Mouse (Mus musculus) liver, embryonic 14.5 days (tissue): ENCODE data around the gene Dscam. TPM values are rescaled to one million over a fixed set of nuclear protein-coding genes. Genes with fewer than 3 reads are reported as not detected.

ENCODE experiments used
- ATAC-seq: fragments of 200-750 bp; cut with Nextera tagmentation; 2 replicates; pipeline ENCODE4 v1.8.0; 2017; ENCODE audit warnings: moderate number of reproducible peaks, mild to moderate bottlenecking, moderate library complexity; ENCODE audit not compliant: insufficient read depth
- DNase-seq, 3 experiments: peaks; one replicate each; pipeline ENCODE4 v3.0.0-alpha.2; 2012 to 2013; ENCODE audit warnings: low read depth in 3 of 3, low spot score in 3 of 3
- H3K27ac ChIP-seq: fragments of 300-500 bp; sonication (generic); 2 replicates; pipeline ENCODE4 v1.5.1; 2014; ENCODE audit warnings: moderate library complexity, mild to moderate bottlenecking, control low read depth, inconsistent platforms
- H3K27me3 ChIP-seq: fragments of 300-500 bp; sonication (generic); 2 replicates; pipeline ENCODE4 v1.6.1; 2014; ENCODE audit warnings: mild to moderate bottlenecking, low read length, moderate library complexity; ENCODE audit not compliant: control insufficient read depth, insufficient read depth
- H3K36me3 ChIP-seq: fragments of 300-500 bp; sonication (generic); replicated peaks from 2 replicates; pipeline ENCODE4 v1.6.1; 2014; ENCODE audit warnings: low read depth; ENCODE audit not compliant: control insufficient read depth, insufficient read depth
- H3K4me1 ChIP-seq, 2 experiments: fragments of 200-500 bp in 1 of 2; fragments of 300-500 bp in 1 of 2; sonication (generic) in 1 of 2; replicated peaks; 2 replicates each; pipeline ENCODE4 v1.6.1; 2012 to 2014; ENCODE audit warnings: antibody characterized with exemption in 1 of 2, inconsistent platforms in 1 of 2, low read length in 1 of 2; ENCODE audit not compliant: control insufficient read depth in 2 of 2, insufficient read depth in 2 of 2
- H3K4me2 ChIP-seq: fragments of 300-500 bp; sonication (generic); 2 replicates; pipeline ENCODE4 v1.6.1; 2014; ENCODE audit warnings: low read depth, mild to moderate bottlenecking, control low read depth, moderate library complexity
- H3K4me3 ChIP-seq, 2 experiments: fragments of 200-500 bp in 1 of 2; fragments of 300-500 bp in 1 of 2; sonication (generic) in 1 of 2; 2 replicates each; pipeline ENCODE4 v1.5.1; 2012 to 2014; ENCODE audit warnings: low read depth in 2 of 2, low read length in 2 of 2, mild to moderate bottlenecking in 2 of 2, control low read depth in 1 of 2, inconsistent platforms in 1 of 2, moderate library complexity in 1 of 2; ENCODE audit not compliant: insufficient read depth in 1 of 2
- H3K9ac ChIP-seq: fragments of 300-500 bp; sonication (generic); replicated peaks from 2 replicates; pipeline ENCODE4 v1.6.1; 2014; ENCODE audit warnings: mild to moderate bottlenecking, control low read depth, moderate library complexity
- H3K9me3 ChIP-seq: fragments of 300-500 bp; sonication (generic); 2 replicates; pipeline ENCODE4 v1.6.1; 2016; ENCODE audit warnings: low read length, mixed read lengths; ENCODE audit not compliant: control insufficient read depth
- CTCF ChIP-seq: IDR thresholded peaks from 2 replicates; pipeline ENCODE4 v1.5.1; 2016; ENCODE audit warnings: antibody characterized with exemption, low read depth, control low read depth
- EP300 ChIP-seq: IDR thresholded peaks from 2 replicates; pipeline ENCODE4 v1.6.1; 2016; ENCODE audit warnings: antibody characterized with exemption, low read depth
- WGBS: fragments of 180-500 bp; shearing (Covaris S2); extraction: QIAGEN DNeasy Blood & Tissue Kit; methylation state at CpG from one replicate; pipeline ENCODE4 v1.1.7; 2014; ENCODE audit not compliant: insufficient replicate concordance; 5-methylcytosine and 5-hydroxymethylcytosine counted together
- polyA plus RNA-seq, 2 experiments: library from polyadenylated mRNA; depleted of rRNA in 1 of 2; stranded (reverse) in 1 of 2; unstranded in 1 of 2; fragments of >200 nt; fragmentation: Nextera tagmentation in 1 of 2; extraction: Ambion mirVana in 1 of 2; gene quantifications; 2 replicates each; pipeline versions ENCODE4 v1.2.1 to v1.2.3; 2012 to 2014

The Dscam gene
- polyA plus RNA-seq, 2 experiments: not detected

DNA sequence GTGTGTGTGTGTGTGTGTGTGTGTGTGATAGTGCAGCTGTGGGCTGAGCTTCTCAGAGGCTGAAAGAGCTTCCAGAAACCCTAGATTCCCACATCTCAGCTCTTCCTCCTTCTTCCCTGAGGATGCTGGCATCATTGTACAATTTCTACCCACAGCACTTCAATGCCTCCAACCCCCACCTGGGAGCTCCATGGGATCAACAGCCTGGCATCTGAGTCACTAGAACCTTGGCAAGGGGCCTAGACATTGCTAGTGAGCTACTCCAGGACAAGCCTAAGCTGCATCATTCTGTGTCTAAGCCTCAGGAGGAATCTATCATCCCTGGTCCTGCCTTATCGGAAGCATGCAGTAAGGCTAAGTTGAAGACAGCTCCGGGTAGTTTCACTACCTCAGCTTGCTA lies 73.8 kb downstream of the Dscam start:
- 53% methylated on average over 2 of the region's 2 CpGs for WGBS
- TF ChIP-seq CTCF: no peak
- TF ChIP-seq EP300: no peak
- Histone ChIP-seq H3K4me2 (no peak overlapping the region), H3K4me3 (no peak overlapping the region), H3K4me1 (no peaks in the 10 kb centered on the region), H3K36me3 (no peaks in the 10 kb centered on the region), H3K27ac (no peak overlapping the region), H3K9me3 (no peaks in the 10 kb centered on the region), H3K9ac (no peak overlapping the region), H3K27me3 (no peaks in the 10 kb centered on the region)
- DNase-seq (no peak), ATAC-seq (no peak)

GRCm38 (mm10) chr16:97095496-97095895 lies 75.1 kb downstream of the Dscam start:
- Histone ChIP-seq H3K9ac (no peak overlapping the region), H3K27ac (no peak overlapping the region), H3K9me3 (no peaks in the 10 kb centered on the region), H3K4me3 (no peak overlapping the region), H3K36me3 (no peaks in the 10 kb centered on the region), H3K4me2 (no peak overlapping the region), H3K27me3 (no peaks in the 10 kb centered on the region), H3K4me1 (no peaks in the 10 kb centered on the region)
- ATAC-seq: no peak
- WGBS: 68% methylated on average over 1 of the region's 1 CpGs
- TF ChIP-seq EP300 (no peak), CTCF (no peak)
- DNase-seq: no peak

GRCm38 (mm10) chr16:97089339-97089738 lies 81.2 kb downstream of the Dscam start:
- H3K4me3 ChIP-seq: no peak overlapping the region
- no peaks in the 10 kb centered on the region for H3K9me3 ChIP-seq
- 34% methylated on average over 3 of the region's 3 CpGs for WGBS
- no peaks in the 10 kb centered on the region for H3K27me3 ChIP-seq
- H3K27ac ChIP-seq: no peak overlapping the region
- H3K4me1 ChIP-seq: no peaks in the 10 kb centered on the region
- DNase-seq: no peak
- H3K36me3 ChIP-seq: no peaks in the 10 kb centered on the region
- TF ChIP-seq EP300 (no peak), CTCF (no peak)
- ATAC-seq: no peak
- H3K4me2 ChIP-seq: no peak overlapping the region
- no peak overlapping the region for H3K9ac ChIP-seq

DNA sequence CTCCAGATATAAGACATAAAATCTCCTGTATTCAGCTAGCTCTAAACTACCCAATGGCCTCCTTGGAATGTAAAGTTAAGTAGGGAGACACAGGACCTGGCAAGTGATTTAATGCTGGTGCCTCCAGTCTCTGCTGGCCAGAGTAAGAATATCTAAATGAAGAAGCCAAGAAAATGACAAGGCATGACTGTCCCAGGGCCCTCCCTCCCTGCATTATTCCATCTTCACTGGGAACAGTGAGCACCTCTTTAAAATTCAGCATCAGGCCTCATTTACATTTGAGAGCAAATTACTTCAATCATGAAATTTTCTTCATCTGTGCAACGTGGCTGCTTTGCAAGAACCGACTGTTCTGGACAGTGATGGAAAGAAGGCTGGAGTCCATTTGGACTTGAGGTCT lies 86.9 kb downstream of the Dscam start:
- Histone ChIP-seq H3K27me3 (no peaks in the 10 kb centered on the region), H3K4me2 (no peak overlapping the region), H3K9me3 (no peaks in the 10 kb centered on the region), H3K27ac (no peak overlapping the region), H3K4me3 (no peak overlapping the region), H3K36me3 (no peaks in the 10 kb centered on the region), H3K4me1 (no peaks in the 10 kb centered on the region), H3K9ac (no peak overlapping the region)
- no peak for ATAC-seq
- no peak for DNase-seq
- no peak for TF ChIP-seq EP300
- no peak for TF ChIP-seq CTCF
- 51% methylated on average over 2 of the region's 2 CpGs for WGBS

DNA sequence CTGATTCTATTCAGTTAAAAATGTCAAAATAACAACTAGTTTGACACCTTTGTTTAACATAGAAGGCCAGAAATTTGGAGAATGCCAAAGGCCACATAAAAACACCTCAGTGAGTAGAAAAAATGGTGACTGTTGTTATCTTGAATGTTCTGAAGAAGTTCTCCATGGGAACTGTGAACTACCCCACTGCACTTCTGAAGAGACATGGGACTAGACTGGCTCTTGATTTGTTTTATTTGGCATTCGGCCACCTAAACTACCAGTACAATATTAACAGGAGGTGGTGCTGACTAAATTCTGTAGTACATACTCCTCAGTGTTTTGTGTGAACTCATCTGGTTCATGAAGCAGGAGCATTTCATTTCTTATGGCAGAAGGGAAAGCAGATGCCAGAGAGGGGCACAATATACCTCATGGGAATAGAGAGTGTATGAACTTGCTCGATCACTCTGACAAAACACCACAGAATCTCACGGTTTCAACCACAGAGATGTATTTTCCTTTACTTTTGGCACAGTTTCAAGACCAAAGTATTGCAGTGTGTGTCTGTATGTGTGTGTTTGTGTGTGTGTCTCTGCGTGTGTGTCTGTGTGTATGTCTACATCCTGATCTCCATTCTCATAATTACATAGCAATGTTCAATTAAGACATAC lies 94.5 kb downstream of the Dscam start:
- no peak overlapping the region for H3K9ac ChIP-seq
- 50% methylated on average over 4 of the region's 4 CpGs for WGBS

More for the DNA sequence above, 94.5 kb downstream of the Dscam start:
- no peak overlapping the region for H3K27ac ChIP-seq
- ATAC-seq (no peak), DNase-seq (no peak)
- no peaks in the 10 kb centered on the region for H3K4me1 ChIP-seq
- no peak for TF ChIP-seq EP300
- no peak for TF ChIP-seq CTCF
- H3K4me2 ChIP-seq: no peak overlapping the region
- H3K4me3 ChIP-seq: no peak overlapping the region
- H3K27me3 ChIP-seq: no peaks in the 10 kb centered on the region
- no peaks in the 10 kb centered on the region for H3K9me3 ChIP-seq
- no peaks in the 10 kb centered on the region for H3K36me3 ChIP-seq
